Mouse (Mus musculus): ENCODE measurements around the gene 1810010H24Rik. TPM values are rescaled to one million over a fixed set of nuclear protein-coding genes. Genes with fewer than 3 reads are reported as not detected.

The 1810010H24Rik gene
- polyA plus RNA-seq, 1 experiment = 0.47 TPM

DNA sequence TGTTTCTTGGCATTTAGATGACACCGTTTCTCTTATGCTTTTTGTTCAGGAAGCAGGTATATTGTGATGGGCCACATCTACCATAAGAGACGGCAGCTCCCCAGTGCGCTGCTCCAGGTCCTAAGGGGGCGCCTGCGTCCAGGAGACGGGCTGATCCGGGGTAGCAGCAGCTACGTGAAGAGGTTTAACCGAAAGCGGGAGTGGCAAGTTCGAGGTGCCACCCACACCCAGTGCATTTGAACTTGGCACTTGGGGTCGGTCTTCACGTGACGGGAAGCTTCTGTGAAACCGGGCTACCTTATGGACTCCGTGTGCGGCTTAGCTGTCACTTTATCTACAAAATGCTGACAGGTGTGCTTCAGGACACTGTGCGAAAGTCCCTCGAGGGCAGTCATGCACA lies 4.1 kb downstream of the 1810010H24Rik start:
- Histone ChIP-seq H3K36me3 (ENCODE audit: control insufficient read depth, insufficient read depth) (no peaks in the 10 kb centered on the region), H3K79me3 (ENCODE audit: low read depth) (no peaks in the 10 kb centered on the region), H3K4me3 (ENCODE audit: insufficient read depth, poor library complexity, severe bottlenecking) (no peak overlapping the region), H3ac (ENCODE audit: control insufficient read depth, insufficient read length, low read depth) (no peak overlapping the region), H3K27me3 (ENCODE audit: control insufficient read depth, insufficient read depth, insufficient read length) (peaks cover 3% of the 10 kb centered on the region), H3K79me2 (ENCODE audit: control insufficient read depth, insufficient read depth) (no peaks in the 10 kb centered on the region)
- TF ChIP-seq CEBPB (IDR thresholded peaks at IDR 0.05; ENCODE audit: low read depth) = no peak
- TF ChIP-seq MAX (IDR thresholded peaks at IDR 0.05) = no peak
- TF ChIP-seq MYOD1 (IDR thresholded peaks at IDR 0.05; ENCODE audit: control insufficient read depth, insufficient read length, low read depth) = no peak
- TF ChIP-seq CTCF (IDR thresholded peaks at IDR 0.05; ENCODE audit: control insufficient read depth, insufficient read depth, insufficient read length) = no peak
- TF ChIP-seq MYOG (IDR thresholded peaks at IDR 0.05; ENCODE audit: control insufficient read depth, extremely low read depth, insufficient read length) = no peak
- no peak for TF ChIP-seq FOSL1 (IDR thresholded peaks at IDR 0.05; ENCODE audit: insufficient read depth, low read length, poor library complexity, severe bottlenecking)
- TF ChIP-seq USF1 (IDR thresholded peaks at IDR 0.05; ENCODE audit: low read depth) = no peak

GRCm38 (mm10) chr11:107031635-107032034 lies 6.2 kb downstream of the 1810010H24Rik start:
- H3ac ChIP-seq (ENCODE audit: control insufficient read depth, insufficient read length, low read depth) = no peak overlapping the region
- no peak overlapping the region for H3K4me3 ChIP-seq (ENCODE audit: insufficient read depth, poor library complexity, severe bottlenecking)
- H3K27me3 ChIP-seq (ENCODE audit: control insufficient read depth, insufficient read depth, insufficient read length) = no peaks in the 10 kb centered on the region
- peaks cover 6% of the 10 kb centered on the region for H3K36me3 ChIP-seq (ENCODE audit: control insufficient read depth, insufficient read depth)
- no peak for TF ChIP-seq USF1 (IDR thresholded peaks at IDR 0.05; ENCODE audit: low read depth)
- no peak for TF ChIP-seq FOSL1 (IDR thresholded peaks at IDR 0.05; ENCODE audit: insufficient read depth, low read length, poor library complexity, severe bottlenecking)
- TF ChIP-seq CEBPB (IDR thresholded peaks at IDR 0.05; ENCODE audit: low read depth) = no peak
- TF ChIP-seq MYOG (IDR thresholded peaks at IDR 0.05; ENCODE audit: control insufficient read depth, extremely low read depth, insufficient read length) = no peak
- no peak for TF ChIP-seq MAX (IDR thresholded peaks at IDR 0.05)
- no peak for TF ChIP-seq MYOD1 (IDR thresholded peaks at IDR 0.05; ENCODE audit: control insufficient read depth, insufficient read length, low read depth)
- TF ChIP-seq CTCF (IDR thresholded peaks at IDR 0.05; ENCODE audit: control insufficient read depth, insufficient read depth, insufficient read length) = no peak
- no peaks in the 10 kb centered on the region for H3K79me2 ChIP-seq (ENCODE audit: control insufficient read depth, insufficient read depth)
- H3K79me3 ChIP-seq (ENCODE audit: low read depth) = no peaks in the 10 kb centered on the region

GRCm38 (mm10) chr11:107034085-107034810 lies 8.8 kb downstream of the 1810010H24Rik start:
- Histone ChIP-seq H3K27me3 (ENCODE audit: control insufficient read depth, insufficient read depth, insufficient read length) (no peaks in the 10 kb centered on the region), H3K79me3 (ENCODE audit: low read depth) (no peaks in the 10 kb centered on the region), H3K36me3 (ENCODE audit: control insufficient read depth, insufficient read depth) (peaks cover 21% of the 10 kb centered on the region), H3ac (ENCODE audit: control insufficient read depth, insufficient read length, low read depth) (no peak overlapping the region), H3K79me2 (ENCODE audit: control insufficient read depth, insufficient read depth) (no peaks in the 10 kb centered on the region), H3K4me3 (ENCODE audit: insufficient read depth, poor library complexity, severe bottlenecking) (no peak overlapping the region)
- no peak for TF ChIP-seq CEBPB (IDR thresholded peaks at IDR 0.05; ENCODE audit: low read depth)
- no peak for TF ChIP-seq CTCF (IDR thresholded peaks at IDR 0.05; ENCODE audit: control insufficient read depth, insufficient read depth, insufficient read length)
- no peak for TF ChIP-seq MAX (IDR thresholded peaks at IDR 0.05)

- no peak overlapping the region for H3K4me3 ChIP-seq (ENCODE audit: insufficient read depth, poor library complexity, severe bottlenecking)
- no peaks in the 10 kb centered on the region for H3K79me2 ChIP-seq (ENCODE audit: control insufficient read depth, insufficient read depth)
- H3K36me3 ChIP-seq (ENCODE audit: control insufficient read depth, insufficient read depth) = peaks cover 54% of the 10 kb centered on the region
- H3K79me3 ChIP-seq (ENCODE audit: low read depth) = peaks cover 1% of the 10 kb centered on the region
- no peak for TF ChIP-seq MAX (IDR thresholded peaks at IDR 0.05)
- H3K27me3 ChIP-seq (ENCODE audit: control insufficient read depth, insufficient read depth, insufficient read length) = no peaks in the 10 kb centered on the region
- no peak overlapping the region for H3ac ChIP-seq (ENCODE audit: control insufficient read depth, insufficient read length, low read depth)
These were observed 13.9 kb downstream of the 1810010H24Rik start for GRCm38 (mm10) chr11:107039417-107039816.

DNA sequence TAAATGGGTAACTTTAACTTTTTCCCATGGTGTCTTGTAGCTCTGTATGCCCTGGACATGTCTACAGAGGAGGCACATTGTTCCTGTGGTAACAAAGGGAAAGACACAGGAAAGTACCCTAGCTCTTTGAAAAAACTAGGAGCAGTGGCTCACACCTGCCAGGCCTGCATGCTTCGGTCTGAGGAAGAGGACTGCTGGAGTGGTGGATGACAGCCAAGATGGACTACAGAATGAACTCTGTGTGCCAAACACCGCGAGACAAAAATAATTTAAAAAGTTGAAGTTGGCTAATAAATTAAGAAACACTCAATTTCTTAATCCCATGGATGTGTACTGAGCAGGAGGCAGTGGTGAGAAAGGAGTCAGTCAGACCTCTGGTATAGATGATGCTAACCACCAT lies 15.9 kb downstream of the 1810010H24Rik start:
- Histone ChIP-seq H3K4me3 (ENCODE audit: insufficient read depth, poor library complexity, severe bottlenecking) (no peak overlapping the region), H3K36me3 (ENCODE audit: control insufficient read depth, insufficient read depth) (peaks cover 62% of the 10 kb centered on the region), H3K79me2 (ENCODE audit: control insufficient read depth, insufficient read depth) (no peaks in the 10 kb centered on the region), H3K79me3 (ENCODE audit: low read depth) (peaks cover 1% of the 10 kb centered on the region), H3K27me3 (ENCODE audit: control insufficient read depth, insufficient read depth, insufficient read length) (no peaks in the 10 kb centered on the region), H3ac (ENCODE audit: control insufficient read depth, insufficient read length, low read depth) (no peak overlapping the region)
- TF ChIP-seq CEBPB (IDR thresholded peaks at IDR 0.05; ENCODE audit: low read depth) (no peak), MAX (IDR thresholded peaks at IDR 0.05) (no peak), MYOD1 (IDR thresholded peaks at IDR 0.05; ENCODE audit: control insufficient read depth, insufficient read length, low read depth) (no peak), MYOG (IDR thresholded peaks at IDR 0.05; ENCODE audit: control insufficient read depth, extremely low read depth, insufficient read length) (no peak), FOSL1 (IDR thresholded peaks at IDR 0.05; ENCODE audit: insufficient read depth, low read length, poor library complexity, severe bottlenecking) (no peak), USF1 (IDR thresholded peaks at IDR 0.05; ENCODE audit: low read depth) (no peak), CTCF (IDR thresholded peaks at IDR 0.05; ENCODE audit: control insufficient read depth, insufficient read depth, insufficient read length) (no peak)

- Histone ChIP-seq H3K79me3 (ENCODE audit: low read depth) (peaks cover 1% of the 10 kb centered on the region), H3K36me3 (ENCODE audit: control insufficient read depth, insufficient read depth) (peaks cover 63% of the 10 kb centered on the region), H3ac (ENCODE audit: control insufficient read depth, insufficient read length, low read depth) (no peak overlapping the region), H3K79me2 (ENCODE audit: control insufficient read depth, insufficient read depth) (no peaks in the 10 kb centered on the region), H3K27me3 (ENCODE audit: control insufficient read depth, insufficient read depth, insufficient read length) (no peaks in the 10 kb centered on the region), H3K4me3 (ENCODE audit: insufficient read depth, poor library complexity, severe bottlenecking) (no peak overlapping the region)
- TF ChIP-seq FOSL1 (IDR thresholded peaks at IDR 0.05; ENCODE audit: insufficient read depth, low read length, poor library complexity, severe bottlenecking) (no peak), CTCF (IDR thresholded peaks at IDR 0.05; ENCODE audit: control insufficient read depth, insufficient read depth, insufficient read length) (no peak), MAX (IDR thresholded peaks at IDR 0.05) (no peak), MYOG (IDR thresholded peaks at IDR 0.05; ENCODE audit: control insufficient read depth, extremely low read depth, insufficient read length) (no peak), CEBPB (IDR thresholded peaks at IDR 0.05; ENCODE audit: low read depth) (no peak), MYOD1 (IDR thresholded peaks at IDR 0.05; ENCODE audit: control insufficient read depth, insufficient read length, low read depth) (no peak), USF1 (IDR thresholded peaks at IDR 0.05; ENCODE audit: low read depth) (no peak)
These were observed 17.9 kb downstream of the 1810010H24Rik start for GRCm38 (mm10) chr11:107043361-107043760.
